Mouse (Mus musculus): ENCODE measurements around the gene Ptprd. TPM values are rescaled to one million over a fixed set of nuclear protein-coding genes. Genes with fewer than 3 reads are reported as not detected.

Gene Ptprd
- polyA plus RNA-seq, 1 experiment from 2014 or later, result 14.0 TPM

GRCm38 (mm10) chr4:77249801-77250200 lies 962.0 kb downstream of the Ptprd start:
- Histone ChIP-seq H3K4me2 (ENCODE audit: low read depth, low read length) (no peak overlapping the region), H3K27me3 (ENCODE audit: control insufficient read depth, insufficient read depth, low read depth, low read length) (no peaks in the 10 kb centered on the region), H3K36me3 (ENCODE audit: control insufficient read depth, insufficient read depth, low read length) (no peaks in the 10 kb centered on the region), H3K9ac (ENCODE audit: low read length) (no peak overlapping the region), H3K27ac (ENCODE audit: low read length) (no peak overlapping the region), H3K9me3 (ENCODE audit: control insufficient read depth, low read length) (no peaks in the 10 kb centered on the region), H3K4me3 (ENCODE audit: low read length) (no peak overlapping the region), H3K4me1 (replicated peaks; ENCODE audit: control insufficient read depth, insufficient read depth, low read length) (no peaks in the 10 kb centered on the region)
- no peak for ATAC-seq (ENCODE audit: low read depth)
- WGBS, result 39% methylated on average over 1 of the region's 1 CpGs

GRCm38 (mm10) chr4:77248918-77249317 lies 962.8 kb downstream of the Ptprd start:
- ATAC-seq (ENCODE audit: low read depth), result no peak
- H3K4me2 ChIP-seq (ENCODE audit: low read depth, low read length), result no peak overlapping the region
- H3K36me3 ChIP-seq (ENCODE audit: control insufficient read depth, insufficient read depth, low read length), result no peaks in the 10 kb centered on the region
- H3K9ac ChIP-seq (ENCODE audit: low read length), result no peak overlapping the region
- WGBS, result 53% methylated on average over 1 of the region's 1 CpGs
- no peaks in the 10 kb centered on the region for H3K27me3 ChIP-seq (ENCODE audit: control insufficient read depth, insufficient read depth, low read depth, low read length)
- H3K27ac ChIP-seq (ENCODE audit: low read length), result no peak overlapping the region
- no peaks in the 10 kb centered on the region for H3K9me3 ChIP-seq (ENCODE audit: control insufficient read depth, low read length)
- H3K4me1 ChIP-seq (replicated peaks; ENCODE audit: control insufficient read depth, insufficient read depth, low read length), result no peaks in the 10 kb centered on the region
- H3K4me3 ChIP-seq (ENCODE audit: low read length), result no peak overlapping the region

GRCm38 (mm10) chr4:77241852-77242455 lies 969.8 kb downstream of the Ptprd start:
- Histone ChIP-seq H3K27ac (ENCODE audit: low read length) (no peak overlapping the region), H3K9ac (ENCODE audit: low read length) (no peak overlapping the region), H3K4me1 (replicated peaks; ENCODE audit: control insufficient read depth, insufficient read depth, low read length) (no peaks in the 10 kb centered on the region), H3K4me3 (ENCODE audit: low read length) (no peak overlapping the region), H3K27me3 (ENCODE audit: control insufficient read depth, insufficient read depth, low read depth, low read length) (no peaks in the 10 kb centered on the region), H3K9me3 (ENCODE audit: control insufficient read depth, low read length) (no peaks in the 10 kb centered on the region), H3K36me3 (ENCODE audit: control insufficient read depth, insufficient read depth, low read length) (no peaks in the 10 kb centered on the region), H3K4me2 (ENCODE audit: low read depth, low read length) (no peak overlapping the region)
- no peak for ATAC-seq (ENCODE audit: low read depth)
- WGBS, result 79% methylated on average over 6 of the region's 6 CpGs

GRCm38 (mm10) chr4:77238144-77238543 lies 973.6 kb downstream of the Ptprd start:
- H3K27ac ChIP-seq (ENCODE audit: low read length), result no peak overlapping the region
- 59% methylated on average over 1 of the region's 1 CpGs for WGBS
- no peaks in the 10 kb centered on the region for H3K36me3 ChIP-seq (ENCODE audit: control insufficient read depth, insufficient read depth, low read length)

GRCm38 (mm10) chr4:77233243-77233642 lies 978.5 kb downstream of the Ptprd start:
- Histone ChIP-seq H3K9ac (ENCODE audit: low read length) (no peak overlapping the region), H3K36me3 (ENCODE audit: control insufficient read depth, insufficient read depth, low read length) (no peaks in the 10 kb centered on the region), H3K27ac (ENCODE audit: low read length) (no peak overlapping the region), H3K4me1 (replicated peaks; ENCODE audit: control insufficient read depth, insufficient read depth, low read length) (no peaks in the 10 kb centered on the region), H3K27me3 (ENCODE audit: control insufficient read depth, insufficient read depth, low read depth, low read length) (no peaks in the 10 kb centered on the region), H3K4me2 (ENCODE audit: low read depth, low read length) (no peak overlapping the region), H3K9me3 (ENCODE audit: control insufficient read depth, low read length) (no peaks in the 10 kb centered on the region), H3K4me3 (ENCODE audit: low read length) (no peak overlapping the region)
- no peak for ATAC-seq (ENCODE audit: low read depth)
- 53% methylated on average over 2 of the region's 2 CpGs for WGBS

More at GRCm38 (mm10) chr4:77238144-77238543, 973.6 kb downstream of the Ptprd start:
- no peak overlapping the region for H3K4me3 ChIP-seq (ENCODE audit: low read length)
- H3K4me2 ChIP-seq (ENCODE audit: low read depth, low read length), result no peak overlapping the region
- H3K27me3 ChIP-seq (ENCODE audit: control insufficient read depth, insufficient read depth, low read depth, low read length), result no peaks in the 10 kb centered on the region
- no peaks in the 10 kb centered on the region for H3K4me1 ChIP-seq (replicated peaks; ENCODE audit: control insufficient read depth, insufficient read depth, low read length)
- no peaks in the 10 kb centered on the region for H3K9me3 ChIP-seq (ENCODE audit: control insufficient read depth, low read length)
- ATAC-seq (ENCODE audit: low read depth), result no peak
- H3K9ac ChIP-seq (ENCODE audit: low read length), result no peak overlapping the region

- Histone ChIP-seq H3K4me2 (ENCODE audit: low read depth, low read length) (no peak overlapping the region), H3K9ac (ENCODE audit: low read length) (no peak overlapping the region), H3K9me3 (ENCODE audit: control insufficient read depth, low read length) (no peaks in the 10 kb centered on the region), H3K27me3 (ENCODE audit: control insufficient read depth, insufficient read depth, low read depth, low read length) (no peaks in the 10 kb centered on the region), H3K27ac (ENCODE audit: low read length) (no peak overlapping the region), H3K4me1 (replicated peaks; ENCODE audit: control insufficient read depth, insufficient read depth, low read length) (no peaks in the 10 kb centered on the region), H3K36me3 (ENCODE audit: control insufficient read depth, insufficient read depth, low read length) (no peaks in the 10 kb centered on the region), H3K4me3 (ENCODE audit: low read length) (no peak overlapping the region)
- 70% methylated on average over 8 of the region's 8 CpGs for WGBS
- no peak for ATAC-seq (ENCODE audit: low read depth)
These were observed 1042.9 kb downstream of the Ptprd start for GRCm38 (mm10) chr4:77168866-77169265.

- ATAC-seq (ENCODE audit: low read depth), result no peak
- no peak overlapping the region for H3K27ac ChIP-seq (ENCODE audit: low read length)
- H3K27me3 ChIP-seq (ENCODE audit: control insufficient read depth, insufficient read depth, low read depth, low read length), result no peaks in the 10 kb centered on the region
- no peak overlapping the region for H3K9ac ChIP-seq (ENCODE audit: low read length)
- 75% methylated on average over 3 of the region's 3 CpGs for WGBS
- H3K9me3 ChIP-seq (ENCODE audit: control insufficient read depth, low read length), result no peaks in the 10 kb centered on the region
- H3K36me3 ChIP-seq (ENCODE audit: control insufficient read depth, insufficient read depth, low read length), result no peaks in the 10 kb centered on the region
- H3K4me1 ChIP-seq (replicated peaks; ENCODE audit: control insufficient read depth, insufficient read depth, low read length), result no peaks in the 10 kb centered on the region
- H3K4me3 ChIP-seq (ENCODE audit: low read length), result no peak overlapping the region
- no peak overlapping the region for H3K4me2 ChIP-seq (ENCODE audit: low read depth, low read length)
These were observed 1054.2 kb downstream of the Ptprd start for GRCm38 (mm10) chr4:77157601-77158000.

- Histone ChIP-seq H3K4me2 (ENCODE audit: low read depth, low read length) (no peak overlapping the region), H3K4me3 (ENCODE audit: low read length) (no peak overlapping the region), H3K9me3 (ENCODE audit: control insufficient read depth, low read length) (no peaks in the 10 kb centered on the region), H3K36me3 (ENCODE audit: control insufficient read depth, insufficient read depth, low read length) (no peaks in the 10 kb centered on the region), H3K27ac (ENCODE audit: low read length) (no peak overlapping the region), H3K4me1 (replicated peaks; ENCODE audit: control insufficient read depth, insufficient read depth, low read length) (no peaks in the 10 kb centered on the region), H3K27me3 (ENCODE audit: control insufficient read depth, insufficient read depth, low read depth, low read length) (no peaks in the 10 kb centered on the region), H3K9ac (ENCODE audit: low read length) (no peak overlapping the region)
- 85% methylated on average over 2 of the region's 2 CpGs for WGBS
- no peak for ATAC-seq (ENCODE audit: low read depth)
These were observed 1056.2 kb downstream of the Ptprd start for GRCm38 (mm10) chr4:77155561-77155960.

GRCm38 (mm10) chr4:77155037-77155436 lies 1056.7 kb downstream of the Ptprd start:
- H3K4me3 ChIP-seq (ENCODE audit: low read length), result no peak overlapping the region
- H3K27me3 ChIP-seq (ENCODE audit: control insufficient read depth, insufficient read depth, low read depth, low read length), result no peaks in the 10 kb centered on the region
- no peaks in the 10 kb centered on the region for H3K9me3 ChIP-seq (ENCODE audit: control insufficient read depth, low read length)
- no peaks in the 10 kb centered on the region for H3K4me1 ChIP-seq (replicated peaks; ENCODE audit: control insufficient read depth, insufficient read depth, low read length)
- no peak for ATAC-seq (ENCODE audit: low read depth)
- H3K36me3 ChIP-seq (ENCODE audit: control insufficient read depth, insufficient read depth, low read length), result no peaks in the 10 kb centered on the region
- no peak overlapping the region for H3K4me2 ChIP-seq (ENCODE audit: low read depth, low read length)
- no peak overlapping the region for H3K9ac ChIP-seq (ENCODE audit: low read length)
- WGBS, result 88% methylated on average over 1 of the region's 1 CpGs
- H3K27ac ChIP-seq (ENCODE audit: low read length), result no peak overlapping the region

- H3K4me3 ChIP-seq (ENCODE audit: low read length), result no peak overlapping the region
- 51% methylated on average over 2 of the region's 2 CpGs for WGBS
- no peaks in the 10 kb centered on the region for H3K4me1 ChIP-seq (replicated peaks; ENCODE audit: control insufficient read depth, insufficient read depth, low read length)
- no peaks in the 10 kb centered on the region for H3K27me3 ChIP-seq (ENCODE audit: control insufficient read depth, insufficient read depth, low read depth, low read length)
- no peaks in the 10 kb centered on the region for H3K9me3 ChIP-seq (ENCODE audit: control insufficient read depth, low read length)
- no peaks in the 10 kb centered on the region for H3K36me3 ChIP-seq (ENCODE audit: control insufficient read depth, insufficient read depth, low read length)
- no peak overlapping the region for H3K27ac ChIP-seq (ENCODE audit: low read length)
- no peak overlapping the region for H3K9ac ChIP-seq (ENCODE audit: low read length)
- no peak overlapping the region for H3K4me2 ChIP-seq (ENCODE audit: low read depth, low read length)
- ATAC-seq (ENCODE audit: low read depth), result no peak
These were observed 1086.9 kb downstream of the Ptprd start for GRCm38 (mm10) chr4:77124852-77125251.

All from lung, embryonic 16.5 days (tissue).